Mouse (Mus musculus) stomach, postnatal 0 days (tissue): ENCODE measurements at regions not wholly inside any gene's neighbourhood (a gene's known extent, or its start where the extent isn't known, plus 50 kb on each side); places are given as distances from the start of the nearest gene placed in this dataset.

ENCODE experiments used
- CTCF ChIP-seq: IDR thresholded peaks from 2 replicates; pipeline ENCODE4 v1.5.1; 2016; ENCODE audit warnings: antibody characterized with exemption, low read depth, mild to moderate bottlenecking, moderate library complexity
- EP300 ChIP-seq: optimal IDR thresholded peaks from 2 replicates; pipeline ENCODE3; 2016; ENCODE audit warnings: antibody characterized with exemption

- TF ChIP-seq CTCF (no peak), EP300 (no peak)
These were observed 152.1 kb upstream of the F930015N05Rik start for GRCm38 (mm10) chr11:64588601-64588989.
